Mouse (Mus musculus): ENCODE measurements around the gene Unc50. TPM values are rescaled to one million over a fixed set of nuclear protein-coding genes. Genes with fewer than 3 reads are reported as not detected.

Gene Unc50
- 10 to 100 TPM; 78.9 to 80.4 TPM for total RNA-seq (2021)
- long read RNA-seq, experiment 1, transcript Unc50-202 (6 exons, 1,094 nt) = minor isoform, 27 of 84 reads
- long read RNA-seq, experiment 1, transcript Unc50-201 (6 exons, 1,414 nt) = major isoform, 31 of 84 reads
- long read RNA-seq, experiment 1, transcript Unc50-203 (6 exons, 1,179 nt) = minor isoform, 6 of 84 reads
- long read RNA-seq, experiment 1, partial matches to known transcripts = 9 of 84 reads
- long read RNA-seq, experiment 1, other reads (novel, unspliced or antisense) = 11 of 84 reads
- long read RNA-seq, experiment 2, transcript Unc50-203 (6 exons, 1,179 nt) = minor isoform, 9 of 87 reads
- long read RNA-seq, experiment 2, transcript Unc50-201 (6 exons, 1,414 nt) = minor isoform, 21 of 87 reads
- long read RNA-seq, experiment 2, transcript Unc50-202 (6 exons, 1,094 nt) = major isoform, 29 of 87 reads
- long read RNA-seq, experiment 2, partial matches to known transcripts = 9 of 87 reads
- long read RNA-seq, experiment 2, other reads (novel, unspliced or antisense) = 18 of 87 reads

DNA sequence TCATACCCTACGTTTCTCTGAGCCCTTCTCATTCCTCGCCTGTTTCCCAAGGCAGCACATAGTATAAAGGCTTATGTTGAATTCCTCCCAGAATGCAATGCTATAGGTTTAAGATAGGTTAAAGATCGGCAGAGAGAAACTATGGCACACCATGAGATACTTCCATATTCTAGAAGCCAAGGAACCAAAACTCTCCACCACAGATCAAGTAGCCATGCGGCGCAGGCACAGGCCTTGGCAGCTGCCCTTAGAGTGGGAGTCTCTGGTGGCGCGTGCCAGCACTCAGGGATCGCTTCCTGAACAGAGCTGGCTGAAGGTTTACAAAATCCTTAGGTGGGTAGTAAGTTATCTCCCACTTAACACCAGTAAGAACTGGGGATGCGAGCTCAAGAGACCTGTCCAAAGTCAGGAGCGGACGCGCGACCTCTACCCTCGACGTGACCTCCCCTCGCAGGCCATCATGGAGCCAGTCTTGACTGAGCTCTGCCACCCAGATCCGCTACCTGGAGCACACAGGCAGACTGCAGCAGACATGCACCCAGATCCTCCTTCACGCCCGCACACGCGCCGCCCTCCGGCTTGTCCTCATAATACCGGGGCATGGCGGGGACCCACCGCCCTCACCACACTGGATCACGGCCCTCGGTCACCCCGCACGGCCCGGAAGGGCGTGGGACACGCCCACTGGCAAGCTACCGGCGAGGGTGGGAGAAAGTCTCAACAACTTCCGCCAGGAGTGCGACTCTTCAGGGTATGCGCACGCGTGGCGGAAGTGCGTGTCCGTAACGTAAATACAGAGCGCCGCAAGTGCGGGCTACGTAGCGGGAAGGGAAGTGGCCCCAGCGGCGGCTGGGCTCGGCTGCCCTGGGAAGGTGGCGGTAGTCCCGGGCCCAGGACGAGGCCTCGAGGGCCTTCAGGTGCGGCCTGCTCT, at the start of gene Unc50, which contains the start of gene Coa5:
Unc50 (plus strand) TSS at position 774 of the 931 bp plus-strand sequence.
Coa5 (minus strand) TSS at position 738 of the 931 bp plus-strand sequence.
- peak; percentile 75 to 87 for DNase-seq (ENCODE audit: low spot score in 2 of 2)

- DNase-seq (ENCODE audit: low spot score in 2 of 2) = no peak
Measured at GRCm38 (mm10) chr1:37380913-37381312, 49.0 kb upstream of the Unc50 start.

GRCm38 (mm10) chr1:37384304-37384703, 45.6 kb upstream of the Unc50 start:
- DNase-seq (ENCODE audit: low spot score in 2 of 2) = no peak

DNA sequence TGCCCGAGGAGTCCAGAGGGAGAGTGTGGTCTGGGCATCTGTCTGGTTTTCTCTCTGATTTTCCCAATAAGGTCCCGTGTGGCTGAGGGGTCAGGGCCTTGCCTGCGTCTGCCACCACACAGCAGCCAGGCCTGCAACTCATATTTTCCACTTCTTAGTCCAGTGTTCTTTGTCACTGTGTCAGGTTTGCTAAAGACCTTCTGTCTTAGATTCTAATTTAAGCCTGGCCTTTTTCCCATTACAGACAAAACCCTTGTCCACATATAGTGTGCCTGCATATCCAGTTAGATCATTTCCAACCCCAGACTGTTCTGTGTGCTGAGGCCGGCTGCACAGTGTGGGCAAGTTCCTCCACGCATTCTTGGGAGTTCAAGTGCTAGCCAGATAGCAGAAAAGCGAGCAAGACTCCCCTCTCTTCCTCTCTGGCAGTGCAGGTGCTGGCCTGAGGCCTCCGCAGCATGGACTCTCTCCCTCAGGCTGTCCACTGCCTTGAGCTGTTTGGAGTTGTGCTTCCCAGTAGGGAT, 43.4 kb upstream of the Unc50 start:
- no peak for DNase-seq (ENCODE audit: low spot score in 2 of 2)

GRCm38 (mm10) chr1:37393174-37393573, 36.8 kb upstream of the Unc50 start:
- DNase-seq (ENCODE audit: low spot score in 2 of 2) = no peak

DNA sequence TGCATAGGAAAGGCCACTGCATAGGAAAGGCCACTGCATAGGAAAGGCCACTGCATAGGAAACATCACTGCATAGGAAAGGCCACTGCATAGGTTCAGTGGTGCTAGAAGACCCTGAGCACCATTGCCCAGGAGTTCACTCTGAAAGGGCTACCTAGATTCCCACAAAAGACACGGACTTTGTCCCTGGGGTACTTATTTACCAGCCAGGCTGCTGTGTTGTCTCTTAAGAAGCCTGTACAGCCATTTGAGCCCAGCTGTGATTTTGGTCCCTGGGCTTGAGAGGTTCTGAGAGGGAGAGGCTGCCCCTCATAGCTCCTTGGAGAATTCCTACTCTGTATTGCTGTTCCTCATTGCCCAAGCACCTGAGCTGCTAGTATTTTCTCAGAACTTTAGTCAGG, 33.5 kb upstream of the Unc50 start:
- no peak for DNase-seq (ENCODE audit: low spot score in 2 of 2)

DNA sequence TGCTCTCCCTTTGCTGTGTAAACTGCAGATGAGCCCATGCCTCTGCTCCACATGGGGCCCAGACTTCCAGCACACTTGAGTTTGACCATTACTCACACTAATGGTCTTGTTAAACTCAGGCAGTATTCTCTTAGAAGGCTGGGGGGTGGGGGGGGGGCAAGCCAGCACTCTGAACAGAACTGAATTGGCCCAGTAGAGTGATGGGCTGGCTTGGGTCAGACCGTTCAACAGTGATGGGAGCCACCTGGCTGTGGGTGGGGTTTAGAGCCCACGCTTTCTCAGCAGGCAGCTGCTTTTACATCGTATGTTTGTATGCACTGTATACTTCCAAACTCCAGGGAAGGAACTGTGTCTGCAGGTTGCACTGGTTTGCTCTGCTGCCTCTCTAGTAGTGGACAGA, 31.0 kb upstream of the Unc50 start:
- DNase-seq (ENCODE audit: low spot score in 2 of 2) = no peak

DNA sequence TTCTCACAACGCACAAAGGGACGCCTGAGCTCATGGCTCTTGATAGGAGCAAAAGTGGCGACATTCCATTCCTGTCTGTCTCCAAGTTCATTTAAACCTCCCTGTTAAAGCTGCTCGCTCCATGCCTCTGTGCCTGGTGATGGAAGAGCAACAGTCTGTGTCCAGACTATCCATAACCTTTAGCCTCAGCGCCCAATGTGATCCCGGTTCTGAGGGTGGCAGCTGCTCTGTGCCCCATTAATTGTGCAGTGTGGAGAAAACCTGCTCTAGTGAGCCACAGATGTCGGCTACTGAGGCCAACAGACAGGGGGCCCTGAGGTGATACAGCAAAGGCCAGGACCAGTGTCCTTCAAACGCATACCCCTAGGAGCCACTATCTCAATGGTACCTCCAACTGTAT, 30.2 kb upstream of the Unc50 start:
- no peak for DNase-seq (ENCODE audit: low spot score in 2 of 2)

DNA sequence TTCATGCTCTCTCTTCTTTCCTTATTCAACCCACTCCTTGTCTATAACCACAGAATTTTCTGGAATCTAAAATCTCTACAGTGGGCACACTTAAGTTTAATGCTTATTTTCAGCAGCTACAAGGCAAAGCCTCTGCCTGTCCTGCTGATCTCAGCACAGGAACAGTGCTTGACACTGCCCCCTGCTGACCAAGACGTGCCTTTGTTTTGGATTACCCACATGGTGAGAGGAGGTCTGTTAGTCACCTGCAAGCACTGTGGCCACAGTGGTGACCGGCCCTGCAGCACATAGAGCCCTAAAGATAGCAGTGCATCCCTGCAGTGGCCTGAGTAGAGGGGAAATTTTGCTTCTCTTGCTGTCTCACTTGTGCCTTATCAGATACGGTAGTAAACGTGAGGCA, 28.3 kb upstream of the Unc50 start:
- DNase-seq (ENCODE audit: low spot score in 2 of 2) = peak in 1 of 2 experiments; percentile 42

DNA sequence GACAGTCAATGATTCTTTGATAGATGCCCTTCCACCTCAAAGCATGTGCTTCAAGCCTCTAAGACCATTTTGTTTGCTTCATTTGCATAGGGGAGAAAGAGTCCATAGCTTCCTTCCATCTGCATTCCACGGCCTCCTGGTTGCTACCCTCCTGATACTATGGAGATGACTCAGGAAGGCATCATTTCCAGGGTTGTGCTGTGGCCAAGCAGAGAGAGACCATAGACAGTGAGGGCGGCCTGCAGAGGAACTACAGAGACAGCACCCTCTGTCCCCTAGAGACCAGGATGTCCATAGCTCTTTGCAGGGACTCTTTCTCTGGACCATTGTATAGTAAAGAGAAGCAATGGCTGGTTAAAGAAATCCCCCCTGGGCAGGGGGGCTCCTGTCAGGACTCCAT, 24.8 kb upstream of the Unc50 start:
- DNase-seq (ENCODE audit: low spot score in 2 of 2) = no peak

DNA sequence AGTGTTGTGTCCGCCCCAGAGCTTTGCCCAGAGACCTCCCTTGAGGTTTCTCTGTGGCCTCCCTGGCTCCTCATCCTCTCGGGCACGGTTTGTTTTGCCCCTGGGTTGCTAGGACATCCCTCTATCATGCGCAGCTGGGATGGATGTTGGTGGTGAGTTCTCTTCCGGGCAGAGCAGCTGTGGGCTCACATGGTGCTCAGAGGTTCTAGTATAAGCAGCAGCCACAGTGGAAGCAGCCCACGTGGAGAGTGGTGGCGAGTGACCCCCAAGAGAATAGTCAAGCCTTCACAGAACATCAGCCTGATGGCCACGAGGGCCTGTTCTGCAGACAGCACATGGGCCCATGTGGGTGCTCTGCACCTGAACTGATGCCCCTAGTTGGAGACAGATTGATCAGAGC, 22.7 kb upstream of the Unc50 start:
- no peak for DNase-seq (ENCODE audit: low spot score in 2 of 2)

GRCm38 (mm10) chr1:37408059-37408458, 21.9 kb upstream of the Unc50 start:
- no peak for DNase-seq (ENCODE audit: low spot score in 2 of 2)

DNA sequence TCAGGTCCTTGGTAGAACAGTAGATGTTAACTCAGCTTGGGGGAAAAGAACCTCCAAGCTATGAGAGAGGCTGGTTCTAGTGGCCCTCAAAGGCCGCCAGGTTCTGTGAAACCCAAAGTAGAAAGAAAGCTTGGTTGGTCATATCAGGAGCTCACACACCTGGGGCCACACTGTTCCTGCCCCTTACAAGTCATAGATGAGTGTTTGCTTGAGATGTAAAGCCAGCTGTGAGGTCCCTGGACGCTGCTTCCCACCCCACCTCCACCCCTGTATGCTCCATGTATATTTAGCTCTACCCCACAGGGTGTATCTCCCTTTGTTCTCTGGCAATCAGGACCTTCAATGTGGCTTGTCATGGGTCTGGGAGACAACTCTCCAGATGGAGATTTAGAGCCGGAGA, 21.3 kb upstream of the Unc50 start:
- no peak for DNase-seq (ENCODE audit: low spot score in 2 of 2)

DNA sequence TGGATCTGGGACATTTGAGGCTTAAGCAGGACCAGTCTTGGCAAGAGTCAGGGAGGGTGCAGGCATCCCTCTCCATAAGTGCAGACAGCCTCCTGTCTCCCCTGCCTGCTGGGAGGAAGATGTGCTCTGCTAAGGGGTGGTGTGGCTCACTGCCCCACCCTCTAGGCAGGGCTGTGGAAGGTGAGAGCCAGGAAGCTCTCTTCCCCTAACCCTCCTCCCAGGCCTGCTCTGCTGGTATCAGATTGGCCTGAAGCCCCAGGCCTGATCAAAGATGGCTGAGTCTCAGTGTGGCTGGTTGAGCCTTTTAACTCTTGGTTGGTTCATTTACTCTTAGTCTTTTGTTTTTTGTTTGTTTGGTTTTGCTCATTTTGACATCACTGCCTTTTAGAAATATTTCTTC, 20.3 kb upstream of the Unc50 start:
- no peak for DNase-seq (ENCODE audit: low spot score in 2 of 2)

- no peak for DNase-seq (ENCODE audit: low spot score in 2 of 2)
Measured at GRCm38 (mm10) chr1:37415394-37415793, 14.5 kb upstream of the Unc50 start.

GRCm38 (mm10) chr1:37419420-37419819, 10.5 kb upstream of the Unc50 start:
- DNase-seq (ENCODE audit: low spot score in 2 of 2) = peak; percentile 43 to 66

DNA sequence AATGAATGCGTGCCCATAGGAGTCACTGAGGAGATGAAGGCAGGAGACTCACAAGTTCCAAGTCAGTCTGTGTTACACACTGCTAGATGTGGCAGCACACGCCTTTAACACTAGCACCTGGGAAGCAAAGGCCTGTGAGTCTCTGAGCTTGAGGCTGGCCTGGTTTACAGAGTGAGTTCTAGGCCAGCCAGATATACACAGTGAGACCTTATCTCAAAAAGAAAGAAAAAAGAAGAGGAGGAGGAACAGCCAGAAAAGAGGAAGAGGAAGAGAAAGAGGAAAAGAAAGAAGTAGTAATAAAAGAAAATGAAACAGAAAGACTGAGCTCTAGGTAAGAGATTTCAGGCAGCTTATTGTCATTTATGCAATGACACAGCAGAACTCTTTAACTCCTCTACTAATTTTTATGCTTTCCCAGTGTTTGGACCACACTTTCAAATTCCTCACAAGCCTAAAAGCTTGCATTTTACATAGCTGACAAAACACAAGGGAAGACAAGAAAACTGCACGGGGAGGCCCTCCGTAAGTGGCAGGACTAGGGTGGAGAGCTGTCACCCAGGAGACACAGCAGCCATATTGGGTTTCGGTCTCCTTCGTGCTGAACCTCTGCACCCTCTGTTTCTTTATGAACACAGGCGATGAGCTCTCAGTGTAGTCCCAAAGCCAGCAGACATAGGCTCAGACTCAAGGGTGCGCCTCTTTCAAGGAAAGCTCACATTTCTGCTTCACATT, 2.6 kb upstream of the Unc50 start:
- no peak for DNase-seq (ENCODE audit: low spot score in 2 of 2)

DNA sequence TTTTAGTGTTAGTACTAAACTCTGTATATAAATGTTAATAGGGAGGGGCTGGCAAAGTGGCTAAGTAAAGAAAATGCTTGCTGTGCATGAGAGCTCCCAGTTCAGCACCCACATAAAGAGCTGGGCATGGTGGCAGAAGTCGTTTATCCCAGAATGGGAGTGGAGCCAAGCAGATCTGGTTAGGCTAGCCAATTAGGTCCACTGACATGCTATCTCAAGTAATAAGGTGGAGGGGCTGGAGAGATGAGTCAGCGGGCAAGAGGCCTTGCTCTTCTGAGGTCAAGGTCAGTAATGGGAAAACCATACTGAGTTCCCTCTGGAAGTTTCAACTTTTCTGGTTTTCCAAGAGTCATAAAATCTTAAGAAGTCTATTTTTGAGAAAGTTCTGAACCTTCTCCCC, 1.0 kb upstream of the Unc50 start:
- no peak for DNase-seq (ENCODE audit: low spot score in 2 of 2)

GRCm38 (mm10) chr1:37430297-37430840, 430 bp downstream of the Unc50 start:
- DNase-seq (ENCODE audit: low spot score in 2 of 2) = no peak

DNA sequence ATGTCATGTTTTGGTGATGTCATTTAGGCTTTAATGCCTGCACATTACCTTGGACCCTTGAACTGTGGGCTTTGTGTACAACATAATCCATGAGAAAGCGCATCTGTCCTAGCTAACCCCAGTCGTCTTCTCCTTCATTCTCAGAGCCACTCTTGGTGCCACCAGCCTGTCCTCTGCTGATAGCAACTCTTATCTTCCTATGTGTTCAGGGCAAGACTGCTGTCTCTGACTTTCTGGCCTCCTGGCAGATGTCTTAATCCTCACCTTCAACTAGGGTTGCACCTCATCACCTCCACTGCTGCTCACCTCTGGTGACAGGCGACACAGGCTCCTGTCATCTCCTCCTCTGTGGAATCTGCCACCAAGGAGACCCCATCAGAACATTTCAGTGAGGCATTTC, 6.5 kb downstream of the Unc50 start:
- no peak for DNase-seq (ENCODE audit: low spot score in 2 of 2)

All from adrenal gland, postnatal 4 days (tissue).